Mouse (Mus musculus) left cerebral cortex, postnatal 36 days (tissue): ENCODE measurements at regions not wholly inside any gene's neighbourhood (a gene's known extent, or its start where the extent isn't known, plus 50 kb on each side); places are given as distances from the start of the nearest gene placed in this dataset.

ENCODE experiments used
- DNase-seq, 2 experiments: peaks; one replicate each; pipeline ENCODE4 v3.0.0; 2021 to 2022; ENCODE audit warnings: low spot score in 2 of 2, mixed read lengths in 1 of 2
- intact Hi-C: fragments of 180-260 bp; cut with DNase I; formaldehyde crosslinking; loops from one replicate; pipeline ENCODE4 v1.15.1; 2025

- DNase-seq = no peak
- intact Hi-C loops = no loop called here
Measured at GRCm38 (mm10) chr2:128418960-128419359, 172.0 kb upstream of the Spdye4c start.

GRCm38 (mm10) chr2:128420406-128420805 is 170.6 kb upstream of the Spdye4c start:
- intact Hi-C loops = no loop called here
- DNase-seq = no peak

- intact Hi-C loops = no loop called here
- DNase-seq = no peak
Measured at GRCm38 (mm10) chr2:128422677-128423076, 168.3 kb upstream of the Spdye4c start.

- no peak for DNase-seq
- intact Hi-C loops = no loop called here
Measured at GRCm38 (mm10) chr2:128424236-128424635, 166.8 kb upstream of the Spdye4c start.

- no peak for DNase-seq
- intact Hi-C loops = no loop called here
Measured at GRCm38 (mm10) chr2:128427181-128427880, 163.7 kb upstream of the Spdye4c start.

- intact Hi-C loops = no loop called here
- DNase-seq = no peak
Measured at GRCm38 (mm10) chr2:128428154-128428553, 162.9 kb upstream of the Spdye4c start.

GRCm38 (mm10) chr2:128428651-128429633 is 162.1 kb upstream of the Spdye4c start:
- intact Hi-C loops = no loop called here
- DNase-seq = no peak

- intact Hi-C loops = no loop called here
- no peak for DNase-seq
Measured at GRCm38 (mm10) chr2:128429786-128430185, 161.2 kb upstream of the Spdye4c start.

- no peak for DNase-seq
- intact Hi-C loops = no loop called here
Measured at GRCm38 (mm10) chr2:128430776-128431291, 160.2 kb upstream of the Spdye4c start.

GRCm38 (mm10) chr2:128431751-128432150 is 159.3 kb upstream of the Spdye4c start:
- DNase-seq = no peak
- intact Hi-C loops = no loop called here

- DNase-seq = no peak
- intact Hi-C loops = no loop called here
Measured at GRCm38 (mm10) chr2:128432741-128433140, 158.3 kb upstream of the Spdye4c start.

GRCm38 (mm10) chr2:128433553-128434081 is 157.4 kb upstream of the Spdye4c start:
- intact Hi-C loops = no loop called here
- DNase-seq = no peak

GRCm38 (mm10) chr2:128434200-128434977 is 156.6 kb upstream of the Spdye4c start:
- intact Hi-C loops = no loop called here
- DNase-seq = no peak

- no peak for DNase-seq
- intact Hi-C loops = no loop called here
Measured at GRCm38 (mm10) chr2:128436378-128436777, 154.6 kb upstream of the Spdye4c start.

- intact Hi-C loops = no loop called here
- DNase-seq = no peak
Measured at GRCm38 (mm10) chr2:128437698-128438097, 153.3 kb upstream of the Spdye4c start.

GRCm38 (mm10) chr2:128438161-128438822 is 152.7 kb upstream of the Spdye4c start:
- intact Hi-C loops = no loop called here
- no peak for DNase-seq

GRCm38 (mm10) chr2:128438897-128439296 is 152.1 kb upstream of the Spdye4c start:
- intact Hi-C loops = no loop called here
- DNase-seq = no peak

GRCm38 (mm10) chr2:128444599-128445011 is 146.4 kb upstream of the Spdye4c start:
- intact Hi-C loops = no loop called here
- no peak for DNase-seq

- DNase-seq = no peak
- intact Hi-C loops = no loop called here
Measured at GRCm38 (mm10) chr2:128445443-128445842, 145.6 kb upstream of the Spdye4c start.
